Mouse (Mus musculus) kidney, postnatal 4 days (tissue): ENCODE data around the gene Trappc3l.

ENCODE experiments used
- DNase-seq, 2 experiments: peaks; one replicate each; pipeline ENCODE4 v3.0.0; 2021; ENCODE audit warnings: mixed read lengths in 2 of 2

Trappc3l gene

GRCm38 (mm10) chr10:34095964-34096363 lies 58.6 kb downstream of the Trappc3l start:
- DNase-seq, result peak; percentile 3 to 4

- DNase-seq, result peak; percentile 35 to 60
Measured at GRCm38 (mm10) chr10:34096418-34096883, 59.1 kb downstream of the Trappc3l start, which contains the start of gene Calhm5. Calhm5 (minus strand) TSS chr10:34096519.

- no peak for DNase-seq
Measured at GRCm38 (mm10) chr10:34110863-34111465, 73.6 kb downstream of the Trappc3l start.

GRCm38 (mm10) chr10:34111964-34112738 lies 74.8 kb downstream of the Trappc3l start:
- no peak for DNase-seq

- DNase-seq, result no peak
Measured at GRCm38 (mm10) chr10:34117131-34117530, 79.7 kb downstream of the Trappc3l start.

- no peak for DNase-seq
Measured at GRCm38 (mm10) chr10:34117770-34118169, 80.4 kb downstream of the Trappc3l start.

GRCm38 (mm10) chr10:34118421-34118820 lies 81.0 kb downstream of the Trappc3l start:
- DNase-seq, result no peak

GRCm38 (mm10) chr10:34127392-34128378 lies 90.3 kb downstream of the Trappc3l start, which contains the start of gene Calhm6:
Calhm6 (minus strand) TSS chr10:34127984.
- peak; percentile 62 to 72 for DNase-seq

- DNase-seq, result peak in 1 of 2 experiments; percentile 10
Measured at GRCm38 (mm10) chr10:34128391-34128790, 91.0 kb downstream of the Trappc3l start.

GRCm38 (mm10) chr10:34131356-34131755 lies 94.0 kb downstream of the Trappc3l start:
- DNase-seq, result no peak

GRCm38 (mm10) chr10:34136432-34136831 lies 99.0 kb downstream of the Trappc3l start:
- no peak for DNase-seq

- no peak for DNase-seq
Measured at GRCm38 (mm10) chr10:34138027-34138426, 100.6 kb downstream of the Trappc3l start.

- no peak for DNase-seq
Measured at GRCm38 (mm10) chr10:34139768-34140167, 102.4 kb downstream of the Trappc3l start.

GRCm38 (mm10) chr10:34141693-34142092 lies 104.3 kb downstream of the Trappc3l start:
- no peak for DNase-seq

GRCm38 (mm10) chr10:34149772-34150171 lies 112.4 kb downstream of the Trappc3l start:
- no peak for DNase-seq

- DNase-seq, result no peak
Measured at GRCm38 (mm10) chr10:34150454-34150853, 113.1 kb downstream of the Trappc3l start.

- peak; percentile 29 to 46 for DNase-seq
Measured at GRCm38 (mm10) chr10:34151827-34152226, 114.4 kb downstream of the Trappc3l start.

GRCm38 (mm10) chr10:34155796-34156554 lies 118.6 kb downstream of the Trappc3l start:
- DNase-seq, result no peak
